Mouse (Mus musculus) B cell, adult 62 days (primary cell): ENCODE results near the gene Iqcj. TPM values are rescaled to one million over a fixed set of nuclear protein-coding genes. Genes with fewer than 3 reads are reported as not detected.

ENCODE experiments used
- total RNA-seq: library from RNA; stranded (reverse); gene quantifications from 4 replicates; pipeline ENCODE4 v1.2.4, GENCODE M21; 2023

The Iqcj gene
- total RNA-seq, result not detected in 4 replicates

GRCm38 (mm10) chr3:67892026-67892705 lies at the start of gene Iqcj, which contains the start of gene Iqschfp:
Gene Iqcj, plus strand, starts transcription at chr3:67892220.
Gene Iqschfp, plus strand, starts transcription at chr3:67892232.

GRCm38 (mm10) chr3:68064731-68065130 lies 172.7 kb downstream of the Iqcj start, which contains the start of gene Schip1:
Gene Schip1, plus strand, starts transcription at chr3:68064802.

Other genes starting within 250 kb of the Iqcj start
- not detected in 4 replicates for gene Iqschfp, start within 50 bp of the Iqcj start, total RNA-seq
- not detected in 4 replicates for gene Schip1, start 172.6 kb downstream of the Iqcj start, total RNA-seq